Mouse (Mus musculus) adrenal gland, postnatal 14 days (tissue): ENCODE data around the gene Tmem50b. TPM values are rescaled to one million over a fixed set of nuclear protein-coding genes. Genes with fewer than 3 reads are reported as not detected.
A peak's percentile ranks its signal among the peaks of the same experiment; 100 is the strongest.

Experiments
- DNase-seq: peaks from one replicate; pipeline ENCODE4 v3.0.0; 2021; ENCODE audit warnings: mixed read lengths
- total RNA-seq: library from RNA; stranded (reverse); gene quantifications from 2 replicates; pipeline ENCODE4 v1.2.3, GENCODE M21; 2021

The Tmem50b gene
- total RNA-seq, 1 experiment from 2014 or later = 48.0 TPM

DNA sequence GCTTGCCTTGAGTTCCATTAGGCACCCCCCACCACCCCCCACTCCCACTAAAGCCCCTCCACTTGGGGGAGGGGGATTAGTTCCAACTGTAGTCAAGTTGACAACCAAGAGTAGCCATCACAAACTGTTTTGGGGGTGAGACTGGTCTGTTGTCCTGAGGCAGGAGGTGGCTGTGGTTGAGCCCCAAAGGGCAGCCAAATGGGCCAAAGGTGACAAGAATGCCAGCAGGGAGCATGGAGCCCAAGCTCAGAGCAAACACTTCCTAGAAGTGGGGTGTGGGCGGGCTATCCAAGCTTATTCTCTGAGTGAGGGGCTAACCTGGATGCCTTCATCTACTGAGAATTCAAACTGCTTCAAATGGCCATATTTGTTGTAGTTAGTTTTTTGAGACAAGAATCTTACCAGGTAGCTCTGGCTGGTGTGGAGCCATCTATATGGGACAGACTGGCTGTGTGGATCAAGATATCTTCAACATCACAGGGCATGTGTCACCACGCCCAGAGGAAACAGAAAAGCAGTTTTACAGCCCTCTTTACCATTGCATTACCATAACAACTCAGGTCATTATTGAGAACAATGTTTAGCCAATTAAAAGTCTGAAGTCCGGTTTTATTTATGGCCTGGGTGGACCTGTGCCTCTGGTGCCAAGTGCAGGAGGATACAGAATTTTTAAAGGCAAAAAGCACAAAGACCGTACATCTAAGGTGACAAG is 32.9 kb downstream of the Tmem50b start:
- DNase-seq = peak; percentile 34

DNA sequence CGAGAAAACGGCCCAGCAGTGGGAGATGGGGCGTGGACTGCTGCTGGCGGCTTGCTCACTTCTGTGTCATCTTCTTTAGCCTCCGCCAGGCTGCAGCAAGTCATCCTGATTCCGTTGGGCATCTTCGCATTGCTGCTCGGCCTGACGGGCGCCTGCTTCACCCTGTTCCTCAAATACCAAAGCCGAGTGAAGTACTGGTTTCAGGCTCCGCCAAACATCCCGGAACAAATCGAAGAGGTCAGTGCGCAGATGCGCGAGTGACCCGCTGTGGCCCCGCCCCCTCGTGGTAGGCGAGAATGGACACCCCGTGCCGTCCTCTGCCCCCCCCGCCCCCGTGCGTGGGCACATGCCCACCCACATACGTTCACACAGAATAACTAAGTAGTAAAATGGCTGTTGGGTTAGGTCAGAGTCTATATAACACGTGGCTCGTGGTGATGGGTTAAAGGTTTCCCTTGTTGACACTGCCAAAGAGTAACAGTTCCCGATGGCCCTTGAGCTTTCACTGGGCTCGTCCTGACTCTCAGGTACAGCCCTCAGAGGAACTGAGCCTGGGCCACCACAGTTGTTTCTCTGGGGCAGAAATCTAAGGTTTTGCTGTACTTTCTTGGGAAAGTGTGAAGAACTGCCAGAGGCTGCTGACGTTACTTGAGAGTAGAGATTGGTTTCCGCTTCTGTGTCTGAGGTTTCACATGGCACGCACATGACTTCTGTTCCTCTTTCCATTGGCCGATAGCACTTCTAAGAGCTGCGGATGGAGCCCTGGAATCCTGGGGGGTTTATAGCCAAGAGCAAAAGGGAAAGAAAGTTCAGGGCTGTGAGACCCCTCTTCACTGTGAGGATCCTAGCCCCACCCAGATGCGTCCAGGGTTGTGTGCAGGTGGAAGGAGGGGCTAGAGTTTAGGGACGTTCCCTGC is 35.8 kb downstream of the Tmem50b start:
- no peak for DNase-seq

DNA sequence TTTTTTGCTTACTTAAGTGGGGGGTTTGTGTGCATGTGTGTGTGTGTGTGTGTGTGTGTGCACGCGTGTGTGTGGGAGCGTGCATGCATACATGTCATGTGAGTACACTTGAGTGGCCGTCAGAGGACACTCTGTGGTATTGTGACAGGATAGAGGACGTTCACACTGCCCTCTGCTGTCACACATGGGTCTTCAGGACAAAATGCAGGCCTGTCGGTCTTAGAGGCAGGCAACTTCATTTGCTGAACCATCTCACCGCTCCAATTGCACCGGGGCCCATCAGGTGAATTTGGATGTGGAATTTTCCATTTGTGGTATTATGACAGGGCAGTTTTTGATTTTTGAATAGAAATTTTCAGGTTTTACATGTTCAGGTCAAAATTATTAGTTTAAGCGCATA is 36.5 kb downstream of the Tmem50b start:
- peak; percentile 61 for DNase-seq

DNA sequence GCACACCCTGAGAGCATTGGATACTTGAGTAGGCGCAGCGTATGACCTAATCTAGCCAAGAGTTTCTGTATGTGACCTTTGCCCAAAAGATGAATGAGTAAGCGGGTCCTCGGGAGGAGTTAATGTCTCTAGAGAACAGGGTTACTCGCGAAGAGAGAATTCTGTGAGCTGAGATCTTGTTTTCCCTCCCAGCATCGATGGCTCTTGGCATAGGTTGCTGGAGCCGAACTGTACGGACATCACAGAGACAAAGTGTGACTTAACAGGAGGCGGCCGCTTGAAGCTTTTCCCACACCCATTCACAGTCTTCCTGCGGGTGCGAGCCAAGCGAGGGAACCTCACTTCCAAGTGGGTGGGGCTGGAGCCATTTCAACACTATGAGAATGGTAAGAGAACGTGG is 39.9 kb downstream of the Tmem50b start:
- DNase-seq = peak; percentile 50

DNA sequence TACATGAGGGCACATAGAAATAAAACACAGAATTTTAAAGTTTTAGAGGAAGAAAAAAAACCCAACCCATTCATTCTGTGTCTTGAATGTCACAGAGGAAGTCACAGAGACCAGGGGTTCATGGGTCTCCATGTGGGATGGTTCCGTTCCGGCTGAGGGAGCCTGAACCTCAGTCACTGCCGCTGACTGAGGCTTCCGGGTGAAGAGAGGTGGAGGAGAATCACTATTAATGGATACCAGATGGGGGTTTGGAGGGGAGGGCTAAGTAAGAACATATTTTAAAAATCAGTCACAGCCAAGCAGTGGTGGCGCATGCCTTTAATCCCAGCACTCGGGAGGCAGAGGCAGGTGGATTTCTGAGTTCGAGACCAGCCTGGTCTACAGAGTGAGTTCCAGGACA is 40.4 kb downstream of the Tmem50b start:
- no peak for DNase-seq

DNA sequence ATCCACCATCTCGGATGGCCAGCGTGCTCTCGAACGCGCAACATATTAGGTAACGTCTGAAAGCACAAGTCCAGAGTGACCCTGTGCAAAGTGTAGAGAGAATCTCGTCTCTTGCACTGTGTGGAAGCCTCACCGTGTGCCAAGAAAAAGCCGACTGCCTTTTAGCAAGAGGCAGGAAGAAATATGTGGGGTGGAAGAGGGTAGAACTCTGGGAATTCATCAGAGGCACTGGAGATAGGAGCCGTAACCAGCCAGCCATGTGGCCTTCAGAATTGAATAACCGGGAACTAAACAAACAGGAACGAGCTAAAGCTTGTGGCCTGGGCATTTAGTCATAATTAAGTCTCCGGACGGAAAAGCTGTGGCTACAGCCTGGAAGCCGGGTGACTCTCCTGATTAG is 40.9 kb downstream of the Tmem50b start:
- peak; percentile 34 for DNase-seq

DNA sequence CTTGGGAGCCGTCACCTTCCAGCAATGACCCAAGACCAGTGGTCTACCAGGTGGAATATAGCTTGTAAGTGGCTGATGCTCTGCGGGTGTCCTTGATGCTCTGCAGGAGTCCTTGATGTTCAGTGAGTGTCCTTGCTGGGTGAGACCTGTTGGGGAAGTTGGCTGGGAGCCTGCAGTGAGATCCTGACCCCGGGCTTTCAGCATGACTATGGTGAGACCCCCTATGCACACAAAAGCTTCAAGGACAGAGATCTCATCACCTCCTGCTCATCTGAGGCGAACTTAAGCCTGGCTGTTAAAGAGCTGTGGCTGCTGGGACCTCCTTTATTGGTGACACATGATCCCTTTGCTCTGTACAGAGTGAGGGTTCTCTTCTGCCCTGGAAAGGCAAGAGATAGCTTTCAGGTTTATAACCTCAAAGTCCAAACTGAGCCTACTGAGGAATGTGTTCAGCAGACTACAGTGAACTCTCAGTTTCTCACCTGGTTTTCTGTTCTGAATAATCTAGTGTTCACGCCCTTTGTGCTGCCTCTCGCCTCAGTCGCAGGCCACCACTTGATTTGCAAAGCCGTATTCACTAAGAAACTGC is 42.5 kb downstream of the Tmem50b start:
- no peak for DNase-seq

DNA sequence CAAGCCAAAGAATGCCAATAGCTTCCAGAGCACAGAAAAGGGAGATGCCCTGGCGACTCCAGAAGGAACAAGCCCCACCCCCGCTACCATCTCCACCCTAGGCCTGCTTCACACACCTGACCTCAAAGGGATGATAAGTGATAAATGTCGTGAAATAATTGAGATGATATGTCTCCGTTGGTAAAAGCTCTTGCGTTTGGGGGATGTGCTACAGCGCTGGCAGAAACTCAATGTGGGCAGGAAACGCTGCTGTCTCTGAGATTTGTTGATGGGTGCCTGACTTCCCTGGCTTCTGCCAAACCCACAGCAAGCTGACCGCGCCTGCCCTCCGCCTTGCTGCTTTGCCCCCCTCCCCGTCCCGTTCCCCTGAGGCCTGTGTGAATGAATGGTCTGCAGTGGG is 44.0 kb downstream of the Tmem50b start:
- peak; percentile 63 for DNase-seq

DNA sequence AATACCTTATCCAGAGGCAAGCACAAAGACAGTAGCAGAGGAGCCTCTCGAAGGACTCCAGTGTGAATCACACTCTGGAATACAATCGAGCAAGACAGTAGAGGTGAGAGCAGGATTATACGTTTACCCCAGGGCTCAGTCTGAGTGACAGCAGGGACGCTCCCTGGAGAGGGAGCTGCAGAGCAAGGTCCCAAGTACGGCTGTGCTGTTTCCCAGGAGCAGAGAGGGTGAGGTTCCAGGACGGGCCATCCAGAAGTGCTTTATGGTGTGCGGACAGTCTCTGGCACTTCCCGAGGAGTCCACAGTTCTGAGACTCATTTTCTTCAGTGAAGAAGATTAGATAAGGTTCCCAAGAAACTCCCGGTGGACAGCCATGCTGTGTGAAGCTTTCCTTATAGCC is 45.5 kb downstream of the Tmem50b start:
- no peak for DNase-seq

DNA sequence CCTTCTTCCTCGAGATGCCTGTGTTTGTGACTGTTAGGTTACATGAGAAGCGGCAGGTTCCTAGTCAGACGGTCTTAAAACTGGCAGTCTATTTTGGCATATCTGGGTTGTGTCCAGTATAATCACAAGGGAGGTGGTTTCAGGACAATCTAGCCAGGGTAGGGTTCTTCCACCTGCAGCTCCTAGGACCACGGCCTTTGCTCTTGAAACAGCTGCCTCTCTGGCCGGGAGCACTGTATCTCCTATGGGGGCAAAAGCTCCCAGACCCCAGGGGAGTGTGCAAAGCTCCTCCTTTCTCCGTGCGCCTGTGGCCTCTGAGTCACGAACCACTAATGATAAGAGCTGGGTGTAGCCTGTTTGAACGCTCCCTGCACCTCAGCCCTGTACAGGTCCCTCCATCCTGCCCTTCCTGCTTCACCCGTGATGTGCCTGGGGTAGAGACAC is 46.5 kb downstream of the Tmem50b start:
- DNase-seq = no peak

DNA sequence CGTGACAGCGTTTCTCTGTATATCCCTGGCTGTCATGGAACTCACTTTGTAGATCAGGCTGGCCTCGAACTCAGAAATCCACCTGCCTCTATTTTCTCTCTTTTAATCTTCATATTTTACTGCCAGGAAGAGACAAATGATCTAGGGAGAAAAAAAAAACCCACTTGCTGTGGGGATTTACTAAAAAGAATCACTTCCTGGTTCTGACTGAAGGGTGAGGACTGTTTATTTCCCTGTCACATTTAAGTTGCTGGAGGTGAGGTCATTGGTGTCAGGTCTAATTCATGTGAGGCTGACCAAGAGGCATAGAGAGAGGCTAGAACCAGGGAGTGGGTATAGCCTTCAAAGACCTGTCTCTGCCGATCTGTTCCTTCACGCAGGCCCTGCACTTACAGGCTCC is 48.0 kb downstream of the Tmem50b start:
- DNase-seq = no peak

DNA sequence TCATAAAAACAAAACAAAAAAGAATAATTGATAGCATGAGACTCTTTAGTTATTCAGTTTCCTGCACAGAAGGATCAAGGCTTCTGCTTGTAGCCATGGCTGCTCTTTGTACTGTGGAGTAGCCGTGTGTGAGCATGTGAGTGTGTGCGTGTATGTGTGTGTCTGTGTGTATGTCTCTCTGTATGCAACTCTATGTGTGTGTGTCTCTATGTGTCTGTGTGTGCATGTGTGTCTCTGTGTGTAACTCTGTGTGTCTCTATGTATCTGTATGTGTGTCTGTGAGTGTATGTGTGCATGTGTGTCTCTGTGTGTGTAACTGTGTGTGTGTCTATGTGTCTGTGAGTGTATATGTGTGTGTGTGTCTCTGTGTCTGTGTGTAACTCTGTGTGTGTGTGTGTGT is 48.6 kb downstream of the Tmem50b start:
- no peak for DNase-seq

DNA sequence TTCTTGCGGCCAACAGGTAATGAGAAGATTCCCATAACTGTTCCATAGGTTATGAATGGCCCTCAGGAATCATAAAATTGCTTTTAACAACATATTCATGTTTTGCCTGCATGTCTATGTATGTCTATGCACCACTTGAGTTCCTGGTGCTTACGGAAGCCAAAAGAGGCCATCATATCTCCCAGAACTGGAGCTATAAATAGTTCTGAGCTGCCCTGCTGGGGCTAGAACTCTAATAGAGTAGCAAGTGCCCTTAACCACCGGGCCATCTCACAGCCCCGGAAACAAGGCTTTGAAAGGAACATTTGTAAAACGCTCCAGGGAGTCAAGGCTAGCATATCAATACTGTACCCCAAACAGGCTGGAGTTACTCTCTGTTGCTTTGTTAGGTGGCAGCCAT is 49.0 kb downstream of the Tmem50b start:
- no peak for DNase-seq

DNA sequence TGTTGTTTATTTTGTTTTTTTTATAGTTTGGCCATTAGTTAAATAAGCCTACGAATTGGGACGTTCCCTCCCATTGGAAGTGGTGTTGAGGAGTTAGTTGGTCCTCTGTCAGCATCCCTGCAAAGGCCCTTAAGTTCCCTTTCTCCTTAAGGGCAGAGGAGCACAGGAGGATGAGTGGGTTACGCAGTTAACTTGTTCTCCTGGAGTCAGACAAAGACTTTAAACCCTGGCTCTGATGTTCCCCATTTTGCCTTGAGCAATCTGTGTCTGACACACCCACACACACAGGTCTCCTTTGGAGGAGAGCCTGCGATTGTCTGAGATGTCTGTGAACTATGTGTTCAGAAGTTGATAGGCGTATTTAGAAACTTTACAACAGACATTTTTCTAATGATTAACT is 49.6 kb downstream of the Tmem50b start:
- DNase-seq = no peak

DNA sequence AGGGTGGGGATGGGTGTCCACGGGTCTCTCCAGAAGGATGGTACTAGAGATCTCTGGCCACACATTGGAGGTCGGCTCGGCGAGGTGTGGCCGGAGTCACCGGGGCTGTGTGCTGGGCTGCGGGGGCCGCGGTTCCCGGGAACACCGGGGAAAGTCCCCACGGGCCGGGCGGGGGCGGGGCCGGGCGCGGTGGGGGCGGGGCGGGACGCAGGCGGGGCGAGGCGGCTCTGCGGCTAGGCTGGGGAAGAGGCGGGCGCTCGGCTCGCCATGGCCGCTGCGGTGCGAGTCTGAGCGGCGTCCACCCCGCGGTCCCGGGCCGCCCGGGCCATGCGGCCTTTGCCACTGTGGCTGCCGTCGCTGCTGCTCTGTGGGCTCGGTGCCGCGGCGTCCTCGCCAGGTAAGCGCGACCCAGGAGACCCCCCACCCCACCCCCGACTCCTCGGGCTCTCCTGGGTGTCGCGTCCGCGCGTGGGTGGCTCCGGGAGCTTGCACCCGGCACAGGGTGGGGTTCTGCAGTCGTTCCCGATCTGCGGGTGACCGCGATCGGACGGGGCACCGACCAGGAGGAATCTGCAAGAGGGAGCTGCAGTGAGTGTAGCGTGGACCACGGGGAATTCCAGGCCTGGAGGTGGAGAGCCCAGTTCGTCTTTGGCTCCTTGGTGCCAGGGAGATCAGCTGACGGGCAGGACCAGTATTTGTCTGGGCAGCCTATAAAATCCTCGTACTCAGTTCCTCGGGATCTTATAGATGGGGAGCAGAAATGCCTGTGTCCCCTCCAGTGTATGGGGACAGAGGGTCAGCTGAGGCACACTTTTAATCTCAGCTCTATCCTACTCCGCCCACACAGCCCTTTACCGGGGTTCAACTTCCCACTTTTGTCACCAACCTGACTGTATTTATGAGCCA is 50.5 kb downstream of the Tmem50b start, which contains the start of gene Ifngr2:
Gene Ifngr2, plus strand, starts transcription at position 237 of the 906 bp plus-strand sequence.
- DNase-seq = peak; percentile 88

DNA sequence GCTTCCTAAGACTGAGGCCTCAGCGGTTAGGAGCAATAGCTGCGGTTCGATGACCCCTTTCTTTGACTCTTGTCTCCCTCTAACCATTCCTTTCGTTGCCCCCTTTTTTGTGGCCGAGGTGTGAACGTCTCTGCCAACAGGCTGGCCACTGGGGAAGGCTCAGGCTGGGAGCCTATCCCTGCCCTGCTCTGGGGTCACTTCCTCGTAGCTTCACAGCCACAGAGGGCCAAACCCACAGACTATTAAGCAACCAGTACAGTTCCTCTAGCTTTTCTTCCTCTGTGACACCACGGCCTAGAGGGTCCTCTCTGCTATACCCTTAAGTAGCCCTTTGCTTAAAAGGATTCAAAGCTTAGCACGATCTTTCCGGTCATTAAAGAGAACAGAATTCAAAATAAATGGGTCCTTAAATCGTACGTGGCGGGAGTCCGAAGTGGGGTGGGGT is 51.2 kb downstream of the Tmem50b start:
- DNase-seq = peak; percentile 47

DNA sequence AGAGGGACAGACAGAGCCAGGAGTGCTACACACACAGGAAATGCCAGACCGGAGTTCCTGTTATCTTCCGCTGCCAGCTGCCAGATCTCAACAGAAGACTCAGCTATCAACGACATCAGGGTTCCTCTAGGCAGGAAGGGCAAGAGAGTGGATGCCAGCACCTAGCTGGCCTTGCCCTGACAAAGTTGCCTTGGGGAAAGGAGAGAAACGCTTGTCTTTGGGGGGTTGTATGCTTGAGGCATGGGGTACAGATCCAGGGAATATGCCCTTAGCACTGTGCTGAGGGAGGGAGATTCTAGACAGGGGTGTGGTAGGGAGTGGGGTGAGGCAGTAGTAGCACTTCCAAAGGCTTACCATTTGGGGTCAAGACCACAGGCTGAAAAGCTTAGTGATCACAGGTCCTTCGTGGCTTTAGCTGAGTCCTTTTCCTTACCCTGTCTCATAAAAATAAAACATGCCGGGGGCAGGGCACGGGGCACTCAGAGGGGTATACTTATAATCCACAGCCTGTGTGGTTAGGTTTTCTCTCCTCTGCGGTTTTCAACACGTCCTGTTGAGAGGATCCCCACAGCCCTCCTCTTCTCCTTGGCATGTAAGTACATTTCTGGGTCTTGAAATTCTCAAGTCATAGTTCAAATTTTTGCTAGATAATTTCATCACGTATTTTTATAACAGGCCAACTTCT is 51.9 kb downstream of the Tmem50b start:
- peak; percentile 44 for DNase-seq

DNA sequence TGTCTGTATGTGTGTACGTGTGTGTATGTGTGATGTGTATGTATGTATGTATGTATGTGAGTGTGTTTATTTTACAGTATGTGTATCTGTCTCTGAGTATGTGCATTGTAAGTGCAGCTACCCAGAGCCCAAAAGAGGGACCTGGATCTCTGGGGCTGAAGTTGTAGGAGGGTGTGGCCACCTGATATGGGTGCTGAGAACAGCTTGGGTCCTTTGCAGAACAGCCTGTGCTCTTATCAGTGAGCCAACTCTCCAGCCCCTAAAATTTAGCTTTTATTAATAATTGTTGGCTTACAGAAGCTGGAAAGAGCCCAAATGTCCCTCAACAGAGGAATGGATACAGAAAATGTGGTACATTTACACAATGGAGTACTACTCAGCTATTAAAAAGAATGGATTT is 54.0 kb downstream of the Tmem50b start:
- no peak for DNase-seq

DNA sequence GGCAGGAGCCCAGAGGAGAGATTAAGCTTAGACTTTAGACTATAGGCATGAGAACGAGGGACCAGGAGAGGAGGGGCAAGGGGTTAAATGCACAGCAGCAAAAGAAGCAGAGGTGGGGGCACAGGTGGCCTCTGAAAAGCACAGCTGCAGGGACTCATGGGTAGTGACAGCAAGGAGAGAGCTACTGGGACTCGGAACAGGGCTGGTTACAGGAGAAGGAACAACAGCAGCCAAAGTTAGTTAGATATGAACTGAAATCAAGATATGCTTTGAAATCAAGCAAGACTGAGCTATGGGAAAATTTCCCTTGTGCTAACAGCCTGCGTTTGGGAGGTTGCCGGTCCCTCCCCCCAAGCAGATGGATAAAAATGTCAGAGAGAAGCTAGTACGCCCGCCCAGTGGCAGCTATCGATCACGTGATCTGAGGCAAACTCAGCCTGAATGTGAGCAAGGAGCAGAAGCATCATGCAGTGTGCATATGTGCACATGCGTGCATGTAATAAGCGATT is 56.0 kb downstream of the Tmem50b start:
- DNase-seq = peak; percentile 38

DNA sequence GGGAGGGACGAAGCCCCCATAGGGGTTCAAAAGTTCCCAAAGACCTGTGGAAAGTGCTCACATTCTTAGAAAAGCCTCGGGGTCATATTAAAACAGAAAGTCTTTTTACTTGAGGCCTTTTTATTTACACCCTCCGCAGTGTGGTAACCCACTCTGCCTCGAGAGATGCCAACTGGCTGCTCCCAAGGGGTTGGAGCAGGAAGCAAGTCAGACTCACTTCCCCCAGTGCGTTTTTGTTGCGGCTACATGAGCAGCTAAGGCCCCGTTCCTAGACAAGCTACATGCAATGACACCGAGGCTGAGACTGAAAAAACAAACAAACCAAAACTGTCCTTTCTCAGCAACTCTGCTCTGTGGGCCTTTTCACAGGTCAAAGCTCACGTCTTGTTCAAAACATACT is 59.1 kb downstream of the Tmem50b start:
- DNase-seq = peak; percentile 40

DNA sequence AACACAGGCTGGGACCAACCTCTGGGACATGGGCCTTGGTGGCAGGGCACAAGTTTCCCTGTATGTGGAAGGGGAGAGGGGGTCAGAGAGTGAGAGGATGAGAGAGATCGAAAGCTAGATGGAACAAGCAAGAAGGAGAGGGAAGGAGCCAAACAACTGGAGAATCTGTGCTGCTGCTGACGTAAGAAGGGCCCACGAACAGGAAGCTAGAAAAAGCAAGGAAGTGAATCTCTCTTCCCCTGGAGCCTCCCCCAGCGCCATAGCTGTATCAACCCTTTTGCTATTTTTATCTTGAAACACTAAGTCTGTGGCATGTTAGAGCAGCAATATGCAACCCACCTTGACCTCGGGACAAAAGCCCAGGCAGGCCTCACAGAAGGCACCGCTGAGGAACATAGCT is 59.5 kb downstream of the Tmem50b start:
- no peak for DNase-seq
